Mouse (Mus musculus): ENCODE data around the gene Defb20. TPM values are rescaled to one million over a fixed set of nuclear protein-coding genes. Genes with fewer than 3 reads are reported as not detected.
"Not testable (repeated sequence)": the region's sequence is repeated elsewhere in the genome, so short reads cannot be mapped to it uniquely, and the experiment has no call there.

Gene Defb20
- not detected in 2 replicates for total RNA-seq (2017)

GRCm38 (mm10) chr2:152476763-152477162 lies at the start of gene Defb20:
Gene Defb20 (plus strand): TSS chr2:152477063.
- no peak for ATAC-seq (replicated peaks; ENCODE audit: low read depth, poor library complexity, severe bottlenecking)

GRCm38 (mm10) chr2:152427493-152427892 lies 49.4 kb upstream of the Defb20 start:
- no peak for ATAC-seq (replicated peaks; ENCODE audit: low read depth, poor library complexity, severe bottlenecking)

GRCm38 (mm10) chr2:152428481-152428880 lies 48.4 kb upstream of the Defb20 start:
- not testable (repeated sequence) for ATAC-seq (replicated peaks; ENCODE audit: low read depth, poor library complexity, severe bottlenecking)

GRCm38 (mm10) chr2:152436405-152436901 lies 40.4 kb upstream of the Defb20 start:
- no peak for ATAC-seq (replicated peaks; ENCODE audit: low read depth, poor library complexity, severe bottlenecking)

GRCm38 (mm10) chr2:152436983-152437860 lies 39.6 kb upstream of the Defb20 start:
- peak; percentile 95 for ATAC-seq (replicated peaks; ENCODE audit: low read depth, poor library complexity, severe bottlenecking)

- no peak; the same call in 1 of the 2 replicates for ATAC-seq (replicated peaks; ENCODE audit: low read depth, poor library complexity, severe bottlenecking)
These were observed 37.9 kb upstream of the Defb20 start for GRCm38 (mm10) chr2:152438963-152439362.

- ATAC-seq (replicated peaks; ENCODE audit: low read depth, poor library complexity, severe bottlenecking) = no peak
These were observed 37.0 kb upstream of the Defb20 start for GRCm38 (mm10) chr2:152439833-152440232.

- no peak for ATAC-seq (replicated peaks; ENCODE audit: low read depth, poor library complexity, severe bottlenecking)
These were observed 34.5 kb upstream of the Defb20 start for GRCm38 (mm10) chr2:152442322-152442721.

GRCm38 (mm10) chr2:152443281-152443680 lies 33.6 kb upstream of the Defb20 start:
- ATAC-seq (replicated peaks; ENCODE audit: low read depth, poor library complexity, severe bottlenecking) = no peak

GRCm38 (mm10) chr2:152446642-152447041 lies 30.2 kb upstream of the Defb20 start:
- ATAC-seq (replicated peaks; ENCODE audit: low read depth, poor library complexity, severe bottlenecking) = peak; percentile 27; the same call in 1 of the 2 replicates

- no peak for ATAC-seq (replicated peaks; ENCODE audit: low read depth, poor library complexity, severe bottlenecking)
These were observed 29.4 kb upstream of the Defb20 start for GRCm38 (mm10) chr2:152447461-152447860.

- ATAC-seq (replicated peaks; ENCODE audit: low read depth, poor library complexity, severe bottlenecking) = peak; percentile 89
These were observed 26.6 kb upstream of the Defb20 start for GRCm38 (mm10) chr2:152450241-152450640.

- no peak for ATAC-seq (replicated peaks; ENCODE audit: low read depth, poor library complexity, severe bottlenecking)
These were observed 24.6 kb upstream of the Defb20 start for GRCm38 (mm10) chr2:152452101-152452781.

- ATAC-seq (replicated peaks; ENCODE audit: low read depth, poor library complexity, severe bottlenecking) = no peak
These were observed 17.6 kb upstream of the Defb20 start for GRCm38 (mm10) chr2:152459241-152459640.

- ATAC-seq (replicated peaks; ENCODE audit: low read depth, poor library complexity, severe bottlenecking) = no peak
These were observed 12.2 kb upstream of the Defb20 start, which contains the start of gene Defb23 for GRCm38 (mm10) chr2:152464570-152465150. Gene Defb23 (minus strand): TSS chr2:152464620.

GRCm38 (mm10) chr2:152470973-152471372 lies 5.9 kb upstream of the Defb20 start:
- ATAC-seq (replicated peaks; ENCODE audit: low read depth, poor library complexity, severe bottlenecking) = peak; percentile 65; the same call in 1 of the 2 replicates

- ATAC-seq (replicated peaks; ENCODE audit: low read depth, poor library complexity, severe bottlenecking) = 0 out of 2 replicates have a peak, but pooled peaks have one; percentile 36
These were observed 4.4 kb upstream of the Defb20 start for GRCm38 (mm10) chr2:152472434-152472833.

- ATAC-seq (replicated peaks; ENCODE audit: low read depth, poor library complexity, severe bottlenecking) = no peak
These were observed 4.0 kb downstream of the Defb20 start for GRCm38 (mm10) chr2:152480881-152481280.

GRCm38 (mm10) chr2:152481726-152482125 lies 4.9 kb downstream of the Defb20 start:
- ATAC-seq (replicated peaks; ENCODE audit: low read depth, poor library complexity, severe bottlenecking) = no peak

GRCm38 (mm10) chr2:152487024-152487423 lies 10.2 kb downstream of the Defb20 start:
- no peak for ATAC-seq (replicated peaks; ENCODE audit: low read depth, poor library complexity, severe bottlenecking)
